Mouse (Mus musculus): Measurements from ENCODE around the gene Akr7a5.

Gene Akr7a5

DNA sequence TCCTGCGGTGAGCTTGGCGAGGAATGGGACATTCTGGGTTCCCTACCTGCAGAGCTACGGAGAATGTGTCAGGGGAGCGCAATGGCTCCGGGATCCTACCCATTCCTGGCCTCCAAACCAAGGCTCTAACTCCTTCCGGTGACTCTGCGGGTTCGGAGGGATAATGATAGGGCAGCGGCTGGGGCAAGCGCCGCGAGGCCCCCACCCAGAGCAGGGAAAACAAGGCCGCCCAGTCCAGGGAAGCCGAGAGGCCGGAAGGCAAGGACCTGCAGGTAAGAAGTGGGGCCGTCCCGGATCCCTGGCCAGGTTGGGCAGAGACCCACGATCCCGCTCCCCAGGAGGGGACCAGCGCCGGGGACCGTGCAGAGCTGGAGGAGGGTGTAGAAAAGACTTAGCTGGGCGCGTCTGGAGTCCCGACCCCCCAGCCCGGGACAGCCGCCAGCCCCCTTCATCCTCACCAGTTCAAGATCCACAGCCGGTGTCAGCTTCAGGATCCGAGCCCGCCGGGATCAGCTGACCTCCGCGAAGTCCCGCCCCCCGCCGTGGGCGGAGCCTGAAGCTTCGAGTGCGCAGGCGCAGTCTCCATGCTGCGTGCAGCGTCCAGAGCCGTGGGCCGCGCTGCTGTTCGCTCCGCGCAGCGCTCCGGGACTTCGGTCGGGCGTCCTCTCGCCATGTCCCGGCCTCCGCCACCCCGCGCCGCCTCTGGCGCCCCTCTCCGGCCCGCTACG, at the start of gene Akr7a5, which contains the start of gene Pqlc2:
Gene Akr7a5, plus strand, starts transcription at position 574 of the 728 bp plus-strand sequence.
Gene Pqlc2, minus strand, starts transcription at position 538 of the 728 bp plus-strand sequence.
- in situ Hi-C loops (cut with MboI, MseI): no loop called here

DNA sequence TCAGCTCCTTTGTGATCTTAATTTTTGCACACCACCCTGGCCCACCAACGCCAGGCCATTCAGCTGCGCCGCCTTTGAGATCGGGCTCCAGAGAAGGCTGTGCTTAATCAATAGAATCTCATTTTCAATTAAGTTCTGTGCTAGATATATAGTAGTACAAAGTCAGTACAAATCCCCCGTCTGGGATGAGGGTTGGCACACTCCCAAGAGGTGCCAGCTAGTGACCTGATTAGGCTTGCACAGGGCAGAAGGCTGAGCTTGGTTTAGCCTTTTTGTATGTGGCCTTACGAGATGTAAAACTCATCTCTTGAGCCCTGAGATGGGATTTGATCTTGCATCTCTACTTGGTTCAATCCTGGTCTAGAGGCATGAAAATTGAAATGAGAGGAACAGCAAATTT, 47.6 kb upstream of the Akr7a5 start:
- in situ Hi-C loops (cut with MboI, MseI): loop anchor here (25.0 kb wide), 1 partner anchor 176 kb away; the partner anchor contains the start of genes Htr6 and Nbl1

DNA sequence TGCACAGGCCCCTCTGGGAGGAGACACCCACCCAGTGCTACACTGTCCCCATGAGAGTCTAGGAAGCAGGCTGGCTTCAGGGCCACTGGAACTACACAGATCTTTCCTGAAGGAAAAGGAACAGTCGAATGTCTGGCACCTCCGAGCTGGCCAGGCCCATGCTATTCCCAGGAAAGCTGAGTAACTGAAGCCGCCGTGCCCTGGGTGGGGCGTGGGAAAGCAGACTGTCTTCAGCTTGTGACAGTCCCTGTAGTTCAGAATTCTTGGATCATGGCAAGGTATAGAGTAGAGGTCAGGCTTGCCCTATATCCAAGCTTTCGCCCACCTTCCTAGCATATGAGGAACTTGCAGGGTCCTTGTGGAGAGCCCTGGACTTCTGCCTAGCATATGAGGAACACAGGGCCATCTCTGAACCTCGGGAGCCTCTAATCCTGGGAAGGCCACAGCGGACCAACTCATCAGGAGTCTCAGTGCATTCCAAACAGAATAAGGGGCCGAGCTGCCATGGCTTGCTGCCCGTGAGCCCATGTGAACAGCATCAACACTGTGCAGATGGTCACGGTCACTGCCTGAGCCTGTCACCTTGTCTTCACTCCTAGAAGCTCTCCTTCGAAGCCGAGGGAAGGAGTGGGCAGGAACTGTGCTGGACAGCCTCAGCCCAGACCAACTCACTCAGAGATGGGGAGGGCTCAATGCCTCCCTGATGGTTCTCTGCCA, 44.6 kb upstream of the Akr7a5 start:
- in situ Hi-C loops (cut with MboI, MseI): loop anchor here (25.0 kb wide), 1 partner anchor 179 kb away; the partner anchor contains the start of genes Htr6 and Nbl1

- in situ Hi-C loops (cut with MboI, MseI): loop anchor here (25.0 kb wide), 1 partner anchor 179 kb away; the partner anchor contains the start of genes Htr6 and Nbl1
Observed at GRCm38 (mm10) chr4:139266500-139266865, 44.1 kb upstream of the Akr7a5 start.

- in situ Hi-C loops (cut with MboI, MseI): loop anchor here (25.0 kb wide), 1 partner anchor 180 kb away; the partner anchor contains the start of genes Htr6 and Nbl1
Observed at GRCm38 (mm10) chr4:139267335-139267734, 43.2 kb upstream of the Akr7a5 start.

DNA sequence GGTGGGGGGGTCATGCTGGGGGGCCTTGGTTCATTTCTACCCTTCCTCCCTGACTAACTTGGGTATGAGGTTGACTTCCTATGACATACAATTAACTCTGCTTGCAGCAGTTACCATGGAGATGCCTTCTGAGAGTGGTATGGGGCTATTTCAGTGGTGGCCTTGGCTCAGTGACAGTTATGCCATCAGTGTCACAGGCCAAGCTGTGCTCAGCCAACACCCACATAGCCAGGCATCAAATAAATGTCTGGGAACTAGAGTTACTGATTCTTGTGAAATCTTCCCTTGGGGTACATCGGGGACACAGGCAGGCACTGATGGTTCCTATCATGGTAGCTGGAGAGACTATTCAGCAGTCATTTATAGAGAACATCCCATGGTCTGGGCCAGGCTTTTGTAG, 42.3 kb upstream of the Akr7a5 start:
- in situ Hi-C loops (cut with MboI, MseI): loop anchor here (25.0 kb wide), 1 partner anchor 181 kb away; the partner anchor contains the start of genes Htr6 and Nbl1

DNA sequence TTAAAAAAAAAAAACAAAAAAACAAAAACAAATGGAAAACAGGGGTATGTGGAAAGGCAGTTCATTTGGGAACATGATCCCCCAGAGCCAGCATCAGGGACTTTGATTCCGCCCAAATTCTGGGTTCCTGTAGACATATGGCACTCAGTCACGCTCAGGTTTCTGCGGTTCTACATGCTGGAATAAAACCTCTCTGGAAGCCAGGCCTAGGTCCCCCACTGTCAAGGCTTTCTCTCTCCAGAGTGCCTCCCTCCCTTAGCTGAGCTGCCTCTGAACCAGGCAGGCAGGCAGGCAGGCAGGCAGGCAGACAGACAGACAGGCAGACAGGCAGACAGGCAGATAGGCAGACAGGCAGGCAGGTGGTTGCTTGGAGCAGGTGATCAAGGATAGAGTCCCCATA, 40.4 kb upstream of the Akr7a5 start:
- in situ Hi-C loops (cut with MboI, MseI): loop anchor here (25.0 kb wide), 1 partner anchor 183 kb away; the partner anchor contains the start of genes Htr6 and Nbl1

DNA sequence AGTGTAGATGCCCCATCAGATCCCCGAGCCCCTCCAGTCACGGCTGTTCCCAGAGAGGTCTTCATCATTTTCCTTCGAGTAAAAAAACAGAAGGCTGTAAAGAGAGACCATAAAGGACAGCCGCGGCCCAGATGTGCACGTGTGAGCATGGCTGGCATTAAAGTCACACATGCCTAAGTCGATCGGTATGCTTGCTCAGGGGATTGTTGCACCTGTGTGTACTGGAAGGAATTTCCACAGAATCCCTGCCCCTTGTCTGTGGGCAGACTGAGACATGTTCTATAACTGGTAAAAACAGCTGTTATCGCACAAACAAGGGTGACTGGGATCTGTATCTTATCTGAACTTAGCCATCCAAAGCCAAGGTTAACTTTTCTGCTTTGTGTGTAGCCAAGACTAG, 39.0 kb upstream of the Akr7a5 start:
- in situ Hi-C loops (cut with MboI, MseI): loop anchor here (25.0 kb wide), 1 partner anchor 184 kb away; the partner anchor contains the start of genes Htr6 and Nbl1

DNA sequence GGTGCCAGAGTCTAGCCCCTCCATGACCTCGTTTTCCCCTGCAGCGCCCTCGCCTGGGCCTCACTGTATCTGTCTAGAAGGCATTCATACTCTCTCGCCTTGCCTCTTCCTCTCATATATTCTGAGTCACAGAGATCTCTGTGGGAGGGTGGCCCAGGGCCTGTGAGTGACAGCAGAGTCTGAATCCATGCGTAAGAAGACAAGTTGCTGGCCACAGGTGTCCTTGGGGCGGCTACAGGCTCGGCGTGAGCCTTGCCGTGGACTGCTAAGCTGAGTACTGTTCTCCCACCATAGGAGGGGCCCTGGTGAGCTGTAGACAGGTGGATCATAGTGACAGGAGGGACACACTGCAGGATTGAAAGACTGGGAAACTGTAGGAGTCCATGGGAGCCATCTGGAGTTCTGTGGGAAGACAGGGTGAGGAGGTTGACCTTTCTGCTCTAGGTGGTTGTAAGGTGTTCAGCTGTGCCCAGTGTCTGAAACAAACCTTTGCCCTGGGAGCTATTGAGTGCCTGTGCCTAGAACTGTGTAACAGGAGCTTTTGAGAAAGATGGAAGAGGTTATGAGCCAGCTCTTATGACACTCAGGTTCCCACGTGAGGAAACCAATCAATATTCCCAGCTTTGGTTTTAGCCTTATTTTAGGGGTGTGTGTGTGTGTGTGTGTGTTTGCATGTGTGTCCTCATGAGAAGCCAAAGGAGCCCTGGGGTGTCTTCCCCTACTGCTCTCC, 37.4 kb upstream of the Akr7a5 start:
- in situ Hi-C loops (cut with MboI, MseI): loop anchor here (25.0 kb wide), 1 partner anchor 186 kb away; the partner anchor contains the start of genes Htr6 and Nbl1

GRCm38 (mm10) chr4:139274573-139274972, 36.0 kb upstream of the Akr7a5 start:
- in situ Hi-C loops (cut with MboI, MseI): loop anchor here (25.0 kb wide), 1 partner anchor 187 kb away; the partner anchor contains the start of genes Htr6 and Nbl1

DNA sequence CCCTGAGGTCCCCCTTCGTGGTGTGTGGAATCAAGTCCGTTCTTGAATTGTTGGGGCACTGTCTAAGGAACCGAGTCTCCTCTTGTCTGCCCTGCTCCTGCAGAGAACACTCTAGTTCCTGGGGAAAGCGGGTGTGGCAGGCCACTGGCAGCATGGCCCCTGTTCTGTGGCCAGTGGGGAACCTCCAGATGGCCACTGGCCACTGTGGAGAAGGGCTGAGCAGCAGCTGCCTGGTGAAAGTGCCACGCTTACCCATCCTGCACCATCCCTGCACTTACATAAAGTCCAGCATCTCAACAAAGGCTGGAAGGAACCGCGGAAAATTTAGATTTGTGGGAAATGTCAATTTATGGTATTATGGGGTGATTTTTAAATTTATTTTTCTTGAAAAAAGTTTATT, 34.1 kb upstream of the Akr7a5 start:
- in situ Hi-C loops (cut with MboI, MseI): no loop called here

GRCm38 (mm10) chr4:139280530-139280929, 30.0 kb upstream of the Akr7a5 start:
- in situ Hi-C loops (cut with MboI, MseI): no loop called here

DNA sequence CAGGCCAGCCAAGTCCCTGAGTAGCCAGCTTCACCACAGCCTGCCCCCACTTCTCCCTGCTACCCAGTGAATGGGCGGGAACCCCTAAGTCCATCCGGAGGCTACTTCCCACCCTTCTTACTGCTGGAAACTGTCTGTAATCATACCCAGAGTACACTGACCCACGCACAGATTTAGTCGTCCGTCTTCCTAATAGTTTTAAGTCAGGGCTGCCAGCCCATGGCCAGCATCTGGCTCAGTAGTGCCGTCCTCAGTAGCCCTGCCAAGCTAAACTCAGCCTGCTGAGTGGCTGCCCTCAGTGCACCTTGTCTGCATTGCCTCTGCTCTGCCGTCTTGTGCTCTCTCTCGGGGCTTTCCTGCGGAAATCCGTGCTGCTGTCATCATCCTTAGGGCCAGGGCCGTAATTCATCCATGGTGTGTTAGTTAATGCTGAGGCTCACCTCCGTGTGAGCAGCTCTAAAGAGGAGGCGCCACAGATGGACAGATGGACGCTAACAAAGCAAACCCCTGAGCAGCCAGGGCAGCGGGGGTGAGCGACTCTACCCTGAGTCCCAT, 28.7 kb upstream of the Akr7a5 start:
- in situ Hi-C loops (cut with MboI, MseI): no loop called here

- in situ Hi-C loops (cut with MboI, MseI): no loop called here
Observed at GRCm38 (mm10) chr4:139282955-139283417, 27.6 kb upstream of the Akr7a5 start.

- in situ Hi-C loops (cut with MboI, MseI): no loop called here
Observed at GRCm38 (mm10) chr4:139284877-139285276, 25.7 kb upstream of the Akr7a5 start.

DNA sequence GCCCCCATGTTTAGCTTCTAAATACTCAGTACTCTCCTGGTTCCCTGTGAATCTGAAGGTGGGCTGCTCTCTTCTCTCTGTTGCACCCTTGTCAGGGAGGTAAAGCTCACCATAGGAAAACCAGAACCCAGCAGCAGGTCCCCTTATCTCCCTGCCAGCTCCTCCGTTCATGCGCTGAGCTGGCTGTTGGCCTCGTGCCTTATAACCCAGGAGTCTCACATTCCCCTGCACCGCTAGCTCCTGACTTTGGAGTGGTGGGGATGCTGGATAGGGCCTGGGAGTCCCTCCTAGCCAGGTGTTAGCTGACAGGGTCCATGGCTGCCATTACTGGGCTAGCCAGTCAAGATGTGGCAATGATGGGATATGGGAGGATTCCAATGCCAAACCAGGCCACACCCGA, 24.3 kb upstream of the Akr7a5 start:
- in situ Hi-C loops (cut with MboI, MseI): no loop called here

- in situ Hi-C loops (cut with MboI, MseI): no loop called here
Observed at GRCm38 (mm10) chr4:139287122-139287863, 23.3 kb upstream of the Akr7a5 start.

DNA sequence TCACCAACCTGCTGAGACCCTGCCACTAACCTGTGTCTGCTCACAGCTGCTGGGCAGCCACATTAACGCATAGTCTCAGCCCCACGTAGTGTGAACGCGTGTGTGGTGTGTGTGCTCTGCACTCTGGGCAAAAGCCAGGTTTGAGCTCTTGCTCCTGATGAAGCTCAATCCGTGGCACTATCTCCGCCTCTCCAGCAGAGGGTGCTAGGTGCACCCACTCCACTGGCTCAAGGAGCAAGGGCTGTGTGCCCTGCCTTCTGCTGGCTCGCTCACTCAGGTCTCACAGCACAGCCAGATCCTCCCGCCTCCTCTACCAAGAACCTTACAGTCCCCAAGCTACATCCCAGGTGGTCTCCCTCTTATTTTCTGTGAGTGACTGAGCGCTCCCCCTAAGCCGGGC, 21.5 kb upstream of the Akr7a5 start:
- in situ Hi-C loops (cut with MboI, MseI): no loop called here

DNA sequence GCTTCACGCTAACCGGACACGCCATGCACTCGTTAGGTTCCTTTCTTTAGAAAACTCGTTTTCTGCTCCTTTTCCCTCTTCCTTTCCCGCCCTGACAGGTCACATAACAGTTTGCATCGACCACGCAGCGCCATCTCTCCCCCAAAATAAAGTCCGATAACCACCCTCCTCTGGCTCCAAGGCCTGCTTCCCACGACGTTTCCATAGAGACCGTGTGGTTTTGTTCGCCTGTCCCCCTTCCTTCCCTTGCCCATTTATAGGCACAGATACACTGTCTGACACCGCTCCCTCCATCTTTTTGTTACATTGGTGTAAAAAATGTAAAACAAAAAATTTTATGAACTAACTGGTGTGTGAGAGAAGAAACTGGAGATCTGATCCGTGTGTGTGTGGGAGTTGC, 19.4 kb upstream of the Akr7a5 start:
- in situ Hi-C loops (cut with MboI, MseI): no loop called here

- in situ Hi-C loops (cut with MboI, MseI): no loop called here
Observed at GRCm38 (mm10) chr4:139292038-139292437, 18.5 kb upstream of the Akr7a5 start.
